In the genomic region with DNA sequence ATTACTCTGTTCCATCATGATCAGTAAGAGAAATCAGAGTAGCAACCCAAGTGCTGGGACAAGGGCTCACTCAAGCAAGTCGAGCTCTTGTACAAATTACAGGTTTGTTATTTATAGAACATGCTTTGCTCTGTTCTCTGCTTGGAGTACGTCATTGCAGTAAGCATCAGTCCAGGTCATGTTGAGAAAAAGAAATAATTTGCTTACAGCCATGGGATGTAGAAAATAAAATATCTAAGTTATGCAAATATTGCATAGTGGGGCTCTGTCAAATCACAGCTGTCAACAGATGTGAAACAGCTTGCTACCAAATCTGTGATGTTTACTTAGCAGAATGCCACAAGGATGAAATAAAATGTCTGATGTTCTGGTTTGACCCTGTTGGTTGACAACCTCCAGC, we compare ENCODE assay signal across 26 mouse cellular contexts.
DNase-seq lines count a peak whose midpoint lies in the region; ATAC-seq and TF ChIP-seq lines count a peak whose summit lies in the region.
"Had no signal": no experiment of that assay in that cellular context is flagged by ENCODE, and none has a peak within 500 bp of the region (broad histone marks: within the 10 kb centered on the region; RNA-seq: fewer than 3 reads in every experiment).

No protein-coding gene starts in this region.

- no peak overlapping the region for H3K4me2 ChIP-seq in lung, embryonic 14.5 days
- no peak overlapping the region for H3K4me2 ChIP-seq in midbrain, embryonic 13.5 days (replicated peaks)
- H3K4me2 ChIP-seq: embryonic facial prominence, embryonic 12.5 days; forebrain, embryonic 12.5 days had no signal

- 69% methylated on average over 2 of the region's 2 CpGs for WGBS in lung, embryonic 14.5 days
- WGBS in lung, adult 2 months: 45% methylated on average over 2 of the region's 2 CpGs
- 86% methylated on average over 2 of the region's 2 CpGs for WGBS in midbrain, embryonic 13.5 days

- no peaks in the 10 kb centered on the region for H3K27me3 ChIP-seq in lung, embryonic 14.5 days (ENCODE audit: insufficient read depth, low read length)
- no peaks in the 10 kb centered on the region for H3K27me3 ChIP-seq in midbrain, embryonic 13.5 days
- H3K27me3 ChIP-seq: CH12.LX; embryonic facial prominence, embryonic 12.5 days; forebrain, embryonic 12.5 days; Patski had no signal

- no peak overlapping the region for H3K9ac ChIP-seq in lung, embryonic 14.5 days
- H3K9ac ChIP-seq in midbrain, embryonic 13.5 days (replicated peaks): no peak overlapping the region
- H3K9ac ChIP-seq: embryonic facial prominence, embryonic 12.5 days; forebrain, embryonic 12.5 days had no signal

- H3K27ac ChIP-seq in lung, embryonic 14.5 days (ENCODE audit: low read depth): no peak overlapping the region
- H3K27ac ChIP-seq in midbrain, embryonic 13.5 days: no peak overlapping the region
- H3K27ac ChIP-seq: embryonic facial prominence, embryonic 10.5 days; embryonic facial prominence, embryonic 12.5 days; forebrain, embryonic 10.5 days; forebrain, embryonic 12.5 days had no signal

- ATAC-seq in lung, embryonic 14.5 days (ENCODE audit: insufficient read depth): no peak; the same call in 1 of the 2 replicates
- no peak for ATAC-seq in midbrain, embryonic 13.5 days
- ATAC-seq: activated CD4-positive, CD25-positive, alpha-beta regulatory T cell, adult 4 months; CD4-positive, CD25-positive, alpha-beta regulatory T cell, adult 4 months; forebrain, embryonic 14.5 days; Patski had no signal

- TF ChIP-seq CTCF in lung, embryonic 14.5 days (IDR thresholded peaks at IDR 0.05; ENCODE audit: low read depth): no peak
- TF ChIP-seq CTCF in lung, adult 2 months (IDR thresholded peaks at IDR 0.05; ENCODE audit: insufficient read depth, low read length): no peak

- DNase-seq in lung, embryonic 14.5 days: peak; percentile 46
- no peak for DNase-seq in lung, adult 2 months
- peak; percentile 55 for DNase-seq in lung, postnatal 10 days
- peak; percentile 18 for DNase-seq in lung, postnatal 25 days (ENCODE audit: low spot score)
- DNase-seq in thymus, postnatal 25 days: no peak
- no peak for DNase-seq in kidney, postnatal 4 days
- DNase-seq: adrenal gland, adult 8-10 months; adrenal gland, postnatal 14 days; adrenal gland, postnatal 36 days; B cell, adult 2 months; cerebellum, adult 11-12 months; cerebellum, adult 2 months; cerebellum, adult 9-10 months; cerebellum, postnatal 10 days; cerebellum, postnatal 25 days had no signal

- H3K4me3 ChIP-seq in lung, embryonic 14.5 days (ENCODE audit: low read depth, low read length): no peak overlapping the region
- no peak overlapping the region for H3K4me3 ChIP-seq in lung, adult 2 months (replicated peaks; ENCODE audit: extremely low read depth, low read depth, low read length)
- no peak overlapping the region for H3K4me3 ChIP-seq in midbrain, embryonic 13.5 days (replicated peaks)
- H3K4me3 ChIP-seq: embryonic facial prominence, embryonic 10.5 days; embryonic facial prominence, embryonic 12.5 days; forebrain, embryonic 10.5 days; forebrain, embryonic 12.5 days had no signal

- no peak for TF ChIP-seq POLR2A in lung, adult 2 months (IDR thresholded peaks at IDR 0.05; ENCODE audit: borderline replicate concordance, extremely low read depth, low read depth, low read length)

- no peaks in the 10 kb centered on the region for H3K9me3 ChIP-seq in lung, embryonic 14.5 days (ENCODE audit: low read depth, low read length)
- no peaks in the 10 kb centered on the region for H3K9me3 ChIP-seq in midbrain, embryonic 13.5 days
- H3K9me3 ChIP-seq: embryonic facial prominence, embryonic 10.5 days; forebrain, embryonic 10.5 days; forebrain, embryonic 12.5 days; G1E had no signal

- no peaks in the 10 kb centered on the region for H3K4me1 ChIP-seq in lung, embryonic 14.5 days (ENCODE audit: insufficient read depth)
- H3K4me1 ChIP-seq in lung, adult 2 months (ENCODE audit: control insufficient read depth, insufficient read depth, low read length): no peaks in the 10 kb centered on the region
- no peaks in the 10 kb centered on the region for H3K4me1 ChIP-seq in midbrain, embryonic 13.5 days (replicated peaks)
- H3K4me1 ChIP-seq: embryonic facial prominence, embryonic 10.5 days; embryonic facial prominence, embryonic 12.5 days; forebrain, embryonic 10.5 days; forebrain, embryonic 12.5 days had no signal

- H3K36me3 ChIP-seq in lung, embryonic 14.5 days (ENCODE audit: insufficient read depth): no peaks in the 10 kb centered on the region
- no peaks in the 10 kb centered on the region for H3K36me3 ChIP-seq in midbrain, embryonic 13.5 days
- H3K36me3 ChIP-seq: embryonic facial prominence, embryonic 10.5 days; embryonic facial prominence, embryonic 12.5 days; forebrain, embryonic 10.5 days; forebrain, embryonic 12.5 days; G1E had no signal

Comparison
In these comparisons a context has a peak if more than half of its experiments do, and no peak if none do; other contexts are left out.
1. DNase-seq: peak in lung, embryonic 14.5 days (single experiment), lung, postnatal 10 days (single experiment) and lung, postnatal 25 days (single experiment); none in lung, adult 2 months (single experiment), thymus, postnatal 25 days (single experiment) and kidney, postnatal 4 days (0 of 2).